15 mouse cellular contexts compared by ENCODE assay signal in the genomic region with DNA sequence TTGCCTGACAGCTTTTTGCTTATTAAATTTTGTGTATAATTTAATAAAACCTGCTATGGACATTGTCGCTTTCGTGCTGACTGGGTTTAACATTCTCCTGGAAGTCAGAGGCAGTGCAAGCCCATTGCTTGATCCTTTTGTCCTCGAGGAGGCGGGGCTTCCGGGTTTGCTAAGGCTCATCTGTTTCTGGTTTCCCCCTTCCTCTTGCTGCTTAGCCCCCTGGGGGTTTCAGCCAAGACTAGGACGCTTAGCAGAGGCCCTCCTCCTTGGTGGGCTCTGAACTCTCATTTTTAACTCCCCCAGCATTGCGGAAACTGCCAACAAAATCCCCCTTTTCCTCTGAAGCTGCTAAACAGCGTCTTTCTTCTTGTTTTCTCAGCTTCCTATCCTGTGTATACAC. TPM values are rescaled to one million over a fixed set of nuclear protein-coding genes. Genes with fewer than 3 reads are reported as not detected.
DNase-seq lines count a peak whose midpoint lies in the region; ATAC-seq lines count a peak whose summit lies in the region.
"Had no signal": no experiment of that assay in that cellular context is flagged by ENCODE, and none has a peak within 500 bp of the region (broad histone marks: within the 10 kb centered on the region; RNA-seq: fewer than 3 reads in every experiment).

No protein-coding gene starts in this region.

- H3K9me3 ChIP-seq in kidney, embryonic 15.5 days (replicated peaks) = no peaks in the 10 kb centered on the region
- no peaks in the 10 kb centered on the region for H3K9me3 ChIP-seq in limb, embryonic 12.5 days

- peak; percentile 16 to 33 for DNase-seq in kidney, postnatal 4 days
- peak; percentile 21 for DNase-seq in ZHBTc4 (ENCODE audit: low read depth, low spot score)
- peak; percentile 22 for DNase-seq in embryo, embryonic 11.5 days (ENCODE audit: low read depth, low spot score)
- DNase-seq in heart, postnatal 10 days = no peak
- DNase-seq: adrenal gland, adult 2 months; cerebellum, postnatal 14 days; gastrocnemius, postnatal 14 days; kidney, adult 9 months; left cerebral cortex, postnatal 4 days; lung, adult 2 months had no signal

- H3K4me1 ChIP-seq in kidney, embryonic 15.5 days = no peaks in the 10 kb centered on the region
- peaks cover 10% of the 10 kb centered on the region for H3K4me1 ChIP-seq in limb, embryonic 12.5 days (replicated peaks)

- no peak overlapping the region for H3K4me2 ChIP-seq in kidney, embryonic 15.5 days
- H3K4me2 ChIP-seq in limb, embryonic 12.5 days = peak overlapping the region; percentile 32

- no peak for ATAC-seq in kidney, embryonic 15.5 days (replicated peaks; ENCODE audit: low FRiP score)
- ATAC-seq in limb, embryonic 12.5 days (ENCODE audit: insufficient number of reproducible peaks, insufficient read depth, low FRiP score, low TSS enrichment, low read depth) = no peak
- ATAC-seq in erythroblast, adult 5-6 weeks (replicated peaks; ENCODE audit: low FRiP score, poor library complexity, severe bottlenecking) = no peak
- ATAC-seq: CD4-positive, CD25-positive, alpha-beta regulatory T cell, adult 4 months; hindbrain, embryonic 16.5 days had no signal

- H3K27me3 ChIP-seq in kidney, embryonic 15.5 days = no peaks in the 10 kb centered on the region
- H3K27me3 ChIP-seq in limb, embryonic 12.5 days = no peaks in the 10 kb centered on the region

- no peak overlapping the region for H3K4me3 ChIP-seq in kidney, embryonic 15.5 days (replicated peaks)
- no peak overlapping the region for H3K4me3 ChIP-seq in limb, embryonic 12.5 days (replicated peaks)

- intact Hi-C loops in heart, postnatal 10 days (cut with DNase I) = no loop called here

- H3K9ac ChIP-seq in kidney, embryonic 15.5 days = no peak overlapping the region
- no peak overlapping the region for H3K9ac ChIP-seq in limb, embryonic 12.5 days (replicated peaks)

- no peak overlapping the region for H3K27ac ChIP-seq in kidney, embryonic 15.5 days
- H3K27ac ChIP-seq in limb, embryonic 12.5 days = peak overlapping the region; percentile 62; the same call in 1 of the 2 replicates

- no peaks in the 10 kb centered on the region for H3K36me3 ChIP-seq in kidney, embryonic 15.5 days
- no peaks in the 10 kb centered on the region for H3K36me3 ChIP-seq in limb, embryonic 12.5 days

- WGBS in kidney, embryonic 15.5 days = 47% methylated on average over 8 of the region's 8 CpGs
- 20% methylated on average over 8 of the region's 8 CpGs for WGBS in limb, embryonic 12.5 days

RNA-seq across cellular contexts. Expression of a gene that starts 51.7 kb away (rescaled TPM):
- 264 and 277 TPM in 2 replicates for polyA plus RNA-seq in kidney, embryonic 15.5 days (2015; fragmentation: Nextera tagmentation; extraction: Ambion mirVana)
- polyA plus RNA-seq in limb, embryonic 12.5 days (2016; fragmentation: Nextera tagmentation; extraction: Ambion mirVana) = 180 and 196 TPM in 2 replicates
- total RNA-seq in erythroblast, adult 5-6 weeks (2015; ENCODE audit: low replicate concordance) = 9.4 and 20.2 TPM in 2 replicates
- 7.9 and 9.7 TPM in 2 replicates for total RNA-seq in erythroblast, adult 5-6 weeks (2017; ENCODE audit: low replicate concordance)
- total RNA-seq in heart, postnatal 10 days (2021) = 10 to 100 TPM; 68.5 to 71.9 TPM

Comparison
In these comparisons a context has a peak if more than half of its experiments do, and no peak if none do; other contexts are left out.
1. DNase-seq: peak in kidney, postnatal 4 days (2 of 2), ZHBTc4 (single experiment) and embryo, embryonic 11.5 days (single experiment); none in heart, postnatal 10 days (0 of 2).